20 mouse cellular contexts compared by ENCODE assay signal in the genomic region with DNA sequence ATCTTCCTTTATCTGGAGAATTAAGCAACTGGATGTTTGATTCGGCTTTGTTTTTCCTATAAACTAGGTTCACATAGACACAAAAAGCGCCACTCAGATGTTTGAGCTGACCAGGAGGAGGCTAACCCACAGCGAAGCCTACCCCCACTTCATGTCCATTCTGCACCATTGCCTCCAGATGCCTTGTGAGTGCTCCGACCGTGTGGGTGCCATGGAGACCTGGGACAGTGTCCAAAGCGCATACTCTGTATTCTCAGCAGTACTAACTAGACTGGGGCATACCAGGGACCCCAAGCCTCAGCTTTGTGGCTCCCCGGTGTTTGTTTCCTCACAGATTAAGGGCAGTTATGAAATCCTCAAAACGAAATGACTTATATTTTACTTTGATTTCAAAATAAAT.
DNase-seq lines count a peak whose midpoint lies in the region; ATAC-seq lines count a peak whose summit lies in the region.
"Had no signal": no experiment of that assay in that cellular context is flagged by ENCODE, and none has a peak within 500 bp of the region (broad histone marks: within the 10 kb centered on the region; RNA-seq: fewer than 3 reads in every experiment).

No protein-coding gene starts in this region.

- ATAC-seq in forebrain, embryonic 15.5 days (replicated peaks): peak; percentile 87
- peak; percentile 83 for ATAC-seq in midbrain, embryonic 13.5 days
- no peak for ATAC-seq in midbrain, embryonic 11.5 days (ENCODE audit: low FRiP score)
- ATAC-seq in hindbrain, embryonic 16.5 days: peak; percentile 92

- H3K4me1 ChIP-seq in forebrain, embryonic 15.5 days: peaks cover 7% of the 10 kb centered on the region; the same call in 1 of the 2 replicates
- H3K4me1 ChIP-seq in forebrain, embryonic 10.5 days: no peaks in the 10 kb centered on the region
- no peaks in the 10 kb centered on the region for H3K4me1 ChIP-seq in midbrain, embryonic 13.5 days (replicated peaks)
- H3K4me1 ChIP-seq in midbrain, embryonic 11.5 days (ENCODE audit: control insufficient read depth, insufficient read depth, low read length): no peaks in the 10 kb centered on the region
- peaks cover 3% of the 10 kb centered on the region; the same call in 1 of the 2 replicates for H3K4me1 ChIP-seq in hindbrain, embryonic 16.5 days (ENCODE audit: control insufficient read depth, insufficient read depth, low read depth, low read length)
- H3K4me1 ChIP-seq: embryonic facial prominence, embryonic 12.5 days; kidney, embryonic 15.5 days had no signal

- 0 out of 2 replicates have a peak overlapping the region, but pooled peaks have one; percentile 8 for H3K27ac ChIP-seq in forebrain, embryonic 15.5 days (replicated peaks)
- no peak overlapping the region for H3K27ac ChIP-seq in forebrain, embryonic 10.5 days
- H3K27ac ChIP-seq in midbrain, embryonic 13.5 days: no peak overlapping the region
- H3K27ac ChIP-seq in midbrain, embryonic 11.5 days (ENCODE audit: low read depth, low read length): no peak overlapping the region
- H3K27ac ChIP-seq in hindbrain, embryonic 16.5 days (ENCODE audit: low read depth, low read length): peak overlapping the region; percentile 20; the same call in 1 of the 2 replicates
- H3K27ac ChIP-seq: embryonic facial prominence, embryonic 12.5 days; kidney, embryonic 15.5 days; limb, embryonic 12.5 days; liver, embryonic 13.5 days; stomach, embryonic 15.5 days had no signal

- H3K4me3 ChIP-seq in forebrain, embryonic 15.5 days: no peak overlapping the region
- no peak overlapping the region for H3K4me3 ChIP-seq in forebrain, embryonic 10.5 days
- no peak overlapping the region for H3K4me3 ChIP-seq in midbrain, embryonic 13.5 days (replicated peaks)
- no peak overlapping the region for H3K4me3 ChIP-seq in midbrain, embryonic 11.5 days (ENCODE audit: low read depth, low read length)
- H3K4me3 ChIP-seq in hindbrain, embryonic 16.5 days (ENCODE audit: low read length): no peak overlapping the region
- H3K4me3 ChIP-seq: embryonic facial prominence, embryonic 12.5 days; heart, embryonic 12.5 days; kidney, embryonic 15.5 days; limb, embryonic 12.5 days; liver, embryonic 13.5 days; stomach, embryonic 15.5 days had no signal

- H3K27me3 ChIP-seq in forebrain, embryonic 15.5 days: no peaks in the 10 kb centered on the region
- H3K27me3 ChIP-seq in forebrain, embryonic 10.5 days (ENCODE audit: poor library complexity, severe bottlenecking): no peaks in the 10 kb centered on the region
- H3K27me3 ChIP-seq in midbrain, embryonic 13.5 days: no peaks in the 10 kb centered on the region
- H3K27me3 ChIP-seq in midbrain, embryonic 11.5 days (ENCODE audit: control insufficient read depth, insufficient read depth, low read length): no peaks in the 10 kb centered on the region
- no peaks in the 10 kb centered on the region for H3K27me3 ChIP-seq in hindbrain, embryonic 16.5 days (replicated peaks; ENCODE audit: control insufficient read depth, insufficient read depth, low read length)
- H3K27me3 ChIP-seq: embryonic facial prominence, embryonic 12.5 days; heart, embryonic 12.5 days; kidney, embryonic 15.5 days; limb, embryonic 12.5 days; liver, embryonic 13.5 days; stomach, embryonic 15.5 days had no signal

- H3K36me3 ChIP-seq in forebrain, embryonic 15.5 days: peaks cover 62% of the 10 kb centered on the region
- peaks cover 74% of the 10 kb centered on the region for H3K36me3 ChIP-seq in forebrain, embryonic 10.5 days (replicated peaks)
- peaks cover 85% of the 10 kb centered on the region for H3K36me3 ChIP-seq in midbrain, embryonic 13.5 days
- peaks cover 14% of the 10 kb centered on the region for H3K36me3 ChIP-seq in midbrain, embryonic 11.5 days (ENCODE audit: control insufficient read depth, insufficient read depth, low read length)
- peaks cover 18% of the 10 kb centered on the region for H3K36me3 ChIP-seq in hindbrain, embryonic 16.5 days (ENCODE audit: control insufficient read depth, insufficient read depth, low read length)

- 66% methylated on average over 8 of the region's 8 CpGs for WGBS in forebrain, embryonic 15.5 days
- WGBS in forebrain, embryonic 10.5 days: 92% methylated on average over 8 of the region's 8 CpGs
- 74% methylated on average over 8 of the region's 8 CpGs for WGBS in midbrain, embryonic 13.5 days
- WGBS in midbrain, embryonic 11.5 days: 85% methylated on average over 8 of the region's 8 CpGs
- 60% methylated on average over 8 of the region's 8 CpGs for WGBS in hindbrain, embryonic 16.5 days

- H3K9ac ChIP-seq in forebrain, embryonic 15.5 days (replicated peaks): no peak overlapping the region
- H3K9ac ChIP-seq in midbrain, embryonic 13.5 days (replicated peaks): no peak overlapping the region
- no peak overlapping the region for H3K9ac ChIP-seq in midbrain, embryonic 11.5 days (ENCODE audit: low read length)
- no peak overlapping the region for H3K9ac ChIP-seq in hindbrain, embryonic 16.5 days (ENCODE audit: low read depth, low read length)
- H3K9ac ChIP-seq: embryonic facial prominence, embryonic 12.5 days; heart, embryonic 12.5 days; kidney, embryonic 15.5 days; limb, embryonic 12.5 days; liver, embryonic 13.5 days; stomach, embryonic 15.5 days had no signal

- DNase-seq in forebrain, embryonic 10.5 days (ENCODE audit: extremely low spot score, low spot score): no peak
- no peak for DNase-seq in midbrain, embryonic 11.5 days (ENCODE audit: low spot score, missing footprints)
- DNase-seq in retina, postnatal 1 day: peak; percentile 76
- no peak for DNase-seq in heart, adult 18-20 months
- DNase-seq: adrenal gland, postnatal 10 days; B cell, adult 2 months; cerebellum, adult 2 months; gastrocnemius, postnatal 36 days; liver, embryonic 13.5 days; lung, postnatal 10 days; right cerebral cortex, postnatal 14 days; thymus, adult 2 months had no signal

- no peak overlapping the region for H3K4me2 ChIP-seq in forebrain, embryonic 15.5 days (replicated peaks)
- no peak overlapping the region for H3K4me2 ChIP-seq in midbrain, embryonic 13.5 days (replicated peaks)
- H3K4me2 ChIP-seq in midbrain, embryonic 11.5 days: no peak overlapping the region
- H3K4me2 ChIP-seq in hindbrain, embryonic 16.5 days (ENCODE audit: low read length): no peak overlapping the region
- H3K4me2 ChIP-seq: embryonic facial prominence, embryonic 12.5 days; heart, embryonic 12.5 days; kidney, embryonic 15.5 days; limb, embryonic 12.5 days; liver, embryonic 13.5 days; stomach, embryonic 15.5 days had no signal

- no peaks in the 10 kb centered on the region for H3K9me3 ChIP-seq in forebrain, embryonic 15.5 days
- no peaks in the 10 kb centered on the region for H3K9me3 ChIP-seq in forebrain, embryonic 10.5 days
- no peaks in the 10 kb centered on the region for H3K9me3 ChIP-seq in midbrain, embryonic 13.5 days
- H3K9me3 ChIP-seq in midbrain, embryonic 11.5 days (ENCODE audit: control insufficient read depth, low read length): no peaks in the 10 kb centered on the region
- H3K9me3 ChIP-seq in hindbrain, embryonic 16.5 days (ENCODE audit: control insufficient read depth, low read length): no peaks in the 10 kb centered on the region
- H3K9me3 ChIP-seq: embryonic facial prominence, embryonic 12.5 days; heart, embryonic 12.5 days; kidney, embryonic 15.5 days; limb, embryonic 12.5 days; liver, embryonic 13.5 days; stomach, embryonic 15.5 days had no signal

Comparison
In these comparisons a context has a peak if more than half of its experiments do, and no peak if none do; other contexts are left out.
1. H3K27ac ChIP-seq: peak in forebrain, embryonic 15.5 days (single experiment) and hindbrain, embryonic 16.5 days (single experiment); none in forebrain, embryonic 10.5 days (single experiment), midbrain, embryonic 13.5 days (single experiment) and midbrain, embryonic 11.5 days (single experiment).